Mouse (Mus musculus) liver, embryonic 14.5 days (tissue): ENCODE results near the gene Mad1l1. TPM values are rescaled to one million over a fixed set of nuclear protein-coding genes. Genes with fewer than 3 reads are reported as not detected.

ENCODE experiments used
- ATAC-seq: fragments of 200-750 bp; cut with Nextera tagmentation; 2 replicates; pipeline ENCODE4 v1.8.0; 2017; ENCODE audit warnings: moderate number of reproducible peaks, mild to moderate bottlenecking, moderate library complexity; ENCODE audit not compliant: insufficient read depth
- DNase-seq, 3 experiments: peaks; one replicate each; pipeline ENCODE4 v3.0.0-alpha.2; 2012 to 2013; ENCODE audit warnings: low read depth in 3 of 3, low spot score in 3 of 3
- H3K27ac ChIP-seq: fragments of 300-500 bp; sonication (generic); 2 replicates; pipeline ENCODE4 v1.5.1; 2014; ENCODE audit warnings: moderate library complexity, mild to moderate bottlenecking, control low read depth, inconsistent platforms
- H3K27me3 ChIP-seq: fragments of 300-500 bp; sonication (generic); 2 replicates; pipeline ENCODE4 v1.6.1; 2014; ENCODE audit warnings: mild to moderate bottlenecking, low read length, moderate library complexity; ENCODE audit not compliant: control insufficient read depth, insufficient read depth
- H3K36me3 ChIP-seq: fragments of 300-500 bp; sonication (generic); replicated peaks from 2 replicates; pipeline ENCODE4 v1.6.1; 2014; ENCODE audit warnings: low read depth; ENCODE audit not compliant: control insufficient read depth, insufficient read depth
- H3K4me1 ChIP-seq, 2 experiments: fragments of 200-500 bp in 1 of 2; fragments of 300-500 bp in 1 of 2; sonication (generic) in 1 of 2; replicated peaks; 2 replicates each; pipeline ENCODE4 v1.6.1; 2012 to 2014; ENCODE audit warnings: antibody characterized with exemption in 1 of 2, inconsistent platforms in 1 of 2, low read length in 1 of 2; ENCODE audit not compliant: control insufficient read depth in 2 of 2, insufficient read depth in 2 of 2
- H3K4me2 ChIP-seq: fragments of 300-500 bp; sonication (generic); 2 replicates; pipeline ENCODE4 v1.6.1; 2014; ENCODE audit warnings: low read depth, mild to moderate bottlenecking, control low read depth, moderate library complexity
- H3K4me3 ChIP-seq, 2 experiments: fragments of 200-500 bp in 1 of 2; fragments of 300-500 bp in 1 of 2; sonication (generic) in 1 of 2; 2 replicates each; pipeline ENCODE4 v1.5.1; 2012 to 2014; ENCODE audit warnings: low read depth in 2 of 2, low read length in 2 of 2, mild to moderate bottlenecking in 2 of 2, control low read depth in 1 of 2, inconsistent platforms in 1 of 2, moderate library complexity in 1 of 2; ENCODE audit not compliant: insufficient read depth in 1 of 2
- H3K9ac ChIP-seq: fragments of 300-500 bp; sonication (generic); replicated peaks from 2 replicates; pipeline ENCODE4 v1.6.1; 2014; ENCODE audit warnings: mild to moderate bottlenecking, control low read depth, moderate library complexity
- H3K9me3 ChIP-seq: fragments of 300-500 bp; sonication (generic); 2 replicates; pipeline ENCODE4 v1.6.1; 2016; ENCODE audit warnings: low read length, mixed read lengths; ENCODE audit not compliant: control insufficient read depth
- CTCF ChIP-seq: IDR thresholded peaks from 2 replicates; pipeline ENCODE4 v1.5.1; 2016; ENCODE audit warnings: antibody characterized with exemption, low read depth, control low read depth
- EP300 ChIP-seq: IDR thresholded peaks from 2 replicates; pipeline ENCODE4 v1.6.1; 2016; ENCODE audit warnings: antibody characterized with exemption, low read depth
- WGBS: fragments of 180-500 bp; shearing (Covaris S2); extraction: QIAGEN DNeasy Blood & Tissue Kit; methylation state at CpG from one replicate; pipeline ENCODE4 v1.1.7; 2014; ENCODE audit not compliant: insufficient replicate concordance; 5-methylcytosine and 5-hydroxymethylcytosine counted together
- polyA plus RNA-seq, 2 experiments: library from polyadenylated mRNA; depleted of rRNA in 1 of 2; stranded (reverse) in 1 of 2; unstranded in 1 of 2; fragments of >200 nt; fragmentation: Nextera tagmentation in 1 of 2; extraction: Ambion mirVana in 1 of 2; gene quantifications; 2 replicates each; pipeline versions ENCODE4 v1.2.1 to v1.2.3; 2012 to 2014

Gene Mad1l1
- polyA plus RNA-seq, 2 experiments, result 15.5 to 16.9 TPM

GRCm38 (mm10) chr5:140350731-140351497 is 29.6 kb upstream of the Mad1l1 start:
- H3K4me2 ChIP-seq, result no peak overlapping the region
- ATAC-seq (no peak), DNase-seq (no peak)
- H3K27ac ChIP-seq, result no peak overlapping the region
- 72% methylated on average over 8 of the region's 8 CpGs for WGBS
- H3K4me3 ChIP-seq, result no peak overlapping the region
- no peaks in the 10 kb centered on the region for H3K27me3 ChIP-seq
- no peak overlapping the region for H3K9ac ChIP-seq
- no peaks in the 10 kb centered on the region for H3K9me3 ChIP-seq
- H3K36me3 ChIP-seq, result peaks cover 3% of the 10 kb centered on the region
- TF ChIP-seq EP300 (no peak), CTCF (no peak)
- H3K4me1 ChIP-seq, result no peaks in the 10 kb centered on the region

GRCm38 (mm10) chr5:140349882-140350281 is 28.5 kb upstream of the Mad1l1 start:
- Histone ChIP-seq H3K4me1 (no peaks in the 10 kb centered on the region), H3K4me2 (no peak overlapping the region), H3K9me3 (no peaks in the 10 kb centered on the region), H3K9ac (no peak overlapping the region), H3K27me3 (no peaks in the 10 kb centered on the region), H3K36me3 (peaks cover 3% of the 10 kb centered on the region), H3K4me3 (no peak overlapping the region), H3K27ac (no peak overlapping the region)
- DNase-seq (no peak), ATAC-seq (no peak)
- TF ChIP-seq EP300, result no peak
- no peak for TF ChIP-seq CTCF
- WGBS, result 45% methylated on average over 9 of the region's 9 CpGs

GRCm38 (mm10) chr5:140346050-140346449 is 24.7 kb upstream of the Mad1l1 start:
- Histone ChIP-seq H3K36me3 (no peaks in the 10 kb centered on the region; the same call in 1 of the 2 replicates), H3K27me3 (no peaks in the 10 kb centered on the region), H3K27ac (no peak overlapping the region), H3K4me2 (no peak overlapping the region), H3K4me3 (no peak overlapping the region), H3K9ac (no peak overlapping the region), H3K9me3 (no peaks in the 10 kb centered on the region), H3K4me1 (no peaks in the 10 kb centered on the region)
- no peak for ATAC-seq
- 53% methylated on average over 1 of the region's 1 CpGs for WGBS
- TF ChIP-seq CTCF (no peak), EP300 (no peak)
- DNase-seq, result no peak

GRCm38 (mm10) chr5:140345244-140345643 is 23.9 kb upstream of the Mad1l1 start:
- TF ChIP-seq CTCF, result no peak
- no peak for TF ChIP-seq EP300
- no peaks in the 10 kb centered on the region for H3K4me1 ChIP-seq
- no peaks in the 10 kb centered on the region; the same call in 1 of the 2 replicates for H3K36me3 ChIP-seq
- H3K9ac ChIP-seq, result no peak overlapping the region
- no peak overlapping the region for H3K27ac ChIP-seq
- DNase-seq (no peak), ATAC-seq (no peak)
- WGBS, result 64% methylated on average over 4 of the region's 4 CpGs
- no peak overlapping the region for H3K4me2 ChIP-seq
- no peaks in the 10 kb centered on the region for H3K27me3 ChIP-seq
- H3K9me3 ChIP-seq, result no peaks in the 10 kb centered on the region
- no peak overlapping the region for H3K4me3 ChIP-seq

- Histone ChIP-seq H3K27me3 (no peaks in the 10 kb centered on the region), H3K9me3 (no peaks in the 10 kb centered on the region), H3K9ac (no peak overlapping the region), H3K27ac (no peak overlapping the region), H3K4me1 (no peaks in the 10 kb centered on the region), H3K36me3 (no peaks in the 10 kb centered on the region; the same call in 1 of the 2 replicates), H3K4me3 (no peak overlapping the region), H3K4me2 (no peak overlapping the region)
- no peak for DNase-seq
- ATAC-seq, result no peak
- 72% methylated on average over 4 of the region's 4 CpGs for WGBS
- TF ChIP-seq CTCF, result peak; percentile 13; the same call in 1 of the 2 replicates
- TF ChIP-seq EP300, result no peak
Observed at GRCm38 (mm10) chr5:140342880-140343279, 21.5 kb upstream of the Mad1l1 start.
